In the genomic region with DNA sequence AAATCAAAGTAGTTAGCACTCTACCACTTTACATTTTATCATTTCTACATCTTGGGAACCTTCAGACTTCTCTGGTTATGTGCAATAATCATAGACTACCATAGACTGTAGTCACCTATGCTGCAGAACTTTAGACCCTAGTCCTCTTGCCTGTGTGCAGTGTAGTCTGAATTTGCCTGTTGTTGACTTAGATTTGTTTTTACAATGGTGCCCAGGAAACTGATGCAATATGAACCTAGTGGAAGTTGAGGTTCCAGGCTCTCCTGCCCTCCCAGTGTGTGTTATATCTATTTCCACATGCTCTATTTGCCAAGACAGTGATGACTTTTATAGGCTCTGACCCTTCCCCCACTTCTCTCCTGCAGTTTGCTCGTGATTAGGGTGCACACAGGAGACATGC, we compare ENCODE assay signal across 22 mouse cellular contexts.
DNase-seq lines count a peak whose midpoint lies in the region; ATAC-seq and TF ChIP-seq lines count a peak whose summit lies in the region.
"Had no signal": no experiment of that assay in that cellular context is flagged by ENCODE, and none has a peak within 500 bp of the region (broad histone marks: within the 10 kb centered on the region; RNA-seq: fewer than 3 reads in every experiment).

No protein-coding gene starts in this region.

- TF ChIP-seq CTCF in liver, adult 2 months (IDR thresholded peaks at IDR 0.05; ENCODE audit: low read depth, low read length), result no peak
- no peak for TF ChIP-seq CTCF in liver, embryonic 14.5 days (IDR thresholded peaks at IDR 0.05; ENCODE audit: low read depth)
- no peak for TF ChIP-seq CTCF in lung, postnatal 0 days (IDR thresholded peaks at IDR 0.05)
- TF ChIP-seq CTCF in gastrocnemius, adult 2 months (IDR thresholded peaks at IDR 0.05), result no peak

- H3K9me3 ChIP-seq in liver, embryonic 13.5 days (replicated peaks), result no peaks in the 10 kb centered on the region
- no peaks in the 10 kb centered on the region for H3K9me3 ChIP-seq in liver, embryonic 14.5 days (ENCODE audit: control insufficient read depth, low read length)
- H3K9me3 ChIP-seq in liver, embryonic 16.5 days (replicated peaks; ENCODE audit: control insufficient read depth, low read length), result no peaks in the 10 kb centered on the region
- no peaks in the 10 kb centered on the region for H3K9me3 ChIP-seq in lung, postnatal 0 days (ENCODE audit: low read length)
- H3K9me3 ChIP-seq: embryonic facial prominence, embryonic 10.5 days; embryonic facial prominence, embryonic 12.5 days; forebrain, embryonic 13.5 days; forebrain, embryonic 15.5 days had no signal

- no peak overlapping the region for H3K4me2 ChIP-seq in liver, embryonic 13.5 days
- H3K4me2 ChIP-seq in liver, embryonic 14.5 days (ENCODE audit: low read depth), result no peak overlapping the region
- H3K4me2 ChIP-seq in liver, embryonic 16.5 days (ENCODE audit: low read depth, low read length), result no peak overlapping the region
- H3K4me2 ChIP-seq in lung, postnatal 0 days (replicated peaks; ENCODE audit: low read depth, low read length), result no peak overlapping the region
- H3K4me2 ChIP-seq: embryonic facial prominence, embryonic 12.5 days; forebrain, embryonic 13.5 days; forebrain, embryonic 15.5 days had no signal

- no peaks in the 10 kb centered on the region for H3K79me2 ChIP-seq in liver, adult 2 months (ENCODE audit: control insufficient read depth, insufficient read depth, low read length)

- peak; percentile 55 for ATAC-seq in liver, embryonic 13.5 days (ENCODE audit: low read depth)
- ATAC-seq in liver, embryonic 14.5 days (ENCODE audit: insufficient read depth), result peak; percentile 45; the same call in 1 of the 2 replicates
- peak; percentile 82 for ATAC-seq in liver, embryonic 16.5 days (ENCODE audit: low read depth)
- ATAC-seq in lung, postnatal 0 days, result no peak
- ATAC-seq: forebrain, embryonic 13.5 days; forebrain, embryonic 15.5 days; forebrain, postnatal 0 days had no signal

- intact Hi-C loops in gastrocnemius, adult 2 months (cut with DNase I), result no loop called here

- no peak overlapping the region for H3K9ac ChIP-seq in liver, adult 2 months (ENCODE audit: low read depth, low read length)
- no peak overlapping the region for H3K9ac ChIP-seq in liver, embryonic 13.5 days
- H3K9ac ChIP-seq in liver, embryonic 14.5 days (replicated peaks), result no peak overlapping the region
- H3K9ac ChIP-seq in liver, embryonic 16.5 days (ENCODE audit: low read depth, low read length), result no peak overlapping the region
- H3K9ac ChIP-seq in lung, postnatal 0 days (replicated peaks; ENCODE audit: low read depth), result no peak overlapping the region
- H3K9ac ChIP-seq: embryonic facial prominence, embryonic 12.5 days; forebrain, embryonic 13.5 days; forebrain, embryonic 15.5 days; forebrain, postnatal 0 days had no signal

- WGBS in liver, adult 2 months, result 13% methylated on average over 1 of the region's 1 CpGs
- WGBS in liver, embryonic 13.5 days (ENCODE audit: insufficient replicate concordance), result 31% methylated on average over 1 of the region's 1 CpGs
- WGBS in liver, embryonic 14.5 days (ENCODE audit: insufficient replicate concordance), result 36% methylated on average over 1 of the region's 1 CpGs
- WGBS in liver, embryonic 16.5 days (ENCODE audit: insufficient replicate concordance), result 26% methylated on average over 1 of the region's 1 CpGs
- 33% methylated on average over 1 of the region's 1 CpGs for WGBS in lung, postnatal 0 days

- no peak overlapping the region for H3K4me3 ChIP-seq in liver, adult 2 months (ENCODE audit: insufficient read depth, low read depth, low read length)
- no peak overlapping the region for H3K4me3 ChIP-seq in liver, embryonic 13.5 days (replicated peaks)
- H3K4me3 ChIP-seq in liver, embryonic 14.5 days (ENCODE audit: insufficient read depth in 1 of 2, low read depth in 2 of 2, low read length in 2 of 2), result no peak overlapping the region
- H3K4me3 ChIP-seq in liver, embryonic 16.5 days (ENCODE audit: low read depth, low read length), result no peak overlapping the region
- H3K4me3 ChIP-seq in lung, postnatal 0 days (ENCODE audit: low read depth, low read length), result no peak overlapping the region
- no peak overlapping the region for H3K4me3 ChIP-seq in gastrocnemius, adult 2 months
- H3K4me3 ChIP-seq: embryonic facial prominence, embryonic 10.5 days; embryonic facial prominence, embryonic 12.5 days; forebrain, embryonic 13.5 days; forebrain, embryonic 15.5 days had no signal

- no peaks in the 10 kb centered on the region for H3K36me3 ChIP-seq in liver, adult 2 months (ENCODE audit: control insufficient read depth, insufficient read depth, low read length)
- H3K36me3 ChIP-seq in liver, embryonic 13.5 days, result no peaks in the 10 kb centered on the region
- H3K36me3 ChIP-seq in liver, embryonic 14.5 days (replicated peaks; ENCODE audit: control insufficient read depth, insufficient read depth, low read depth), result no peaks in the 10 kb centered on the region
- no peaks in the 10 kb centered on the region for H3K36me3 ChIP-seq in liver, embryonic 16.5 days (ENCODE audit: control insufficient read depth, insufficient read depth)
- H3K36me3 ChIP-seq in lung, postnatal 0 days (ENCODE audit: insufficient read depth, low read length), result no peaks in the 10 kb centered on the region
- H3K36me3 ChIP-seq: embryonic facial prominence, embryonic 10.5 days; embryonic facial prominence, embryonic 12.5 days; forebrain, embryonic 15.5 days had no signal

- H3K4me1 ChIP-seq in liver, adult 2 months (ENCODE audit: control insufficient read depth, insufficient read depth, low read length), result peaks cover 10% of the 10 kb centered on the region
- H3K4me1 ChIP-seq in liver, embryonic 13.5 days (replicated peaks), result no peaks in the 10 kb centered on the region
- H3K4me1 ChIP-seq in liver, embryonic 14.5 days (replicated peaks; ENCODE audit: control insufficient read depth in 2 of 2, insufficient read depth in 2 of 2, low read length in 1 of 2), result no peaks in the 10 kb centered on the region
- H3K4me1 ChIP-seq in liver, embryonic 16.5 days (ENCODE audit: control insufficient read depth, low read depth, low read length), result no peaks in the 10 kb centered on the region
- no peaks in the 10 kb centered on the region for H3K4me1 ChIP-seq in lung, postnatal 0 days (ENCODE audit: insufficient read depth, low read depth, low read length)
- H3K4me1 ChIP-seq: embryonic facial prominence, embryonic 10.5 days; embryonic facial prominence, embryonic 12.5 days; forebrain, embryonic 13.5 days; forebrain, embryonic 15.5 days had no signal

- TF ChIP-seq EP300 in liver, embryonic 14.5 days (IDR thresholded peaks at IDR 0.05; ENCODE audit: low read depth), result no peak
- TF ChIP-seq EP300 in lung, postnatal 0 days (IDR thresholded peaks at IDR 0.05), result no peak

- H3K27me3 ChIP-seq in liver, adult 2 months (ENCODE audit: control insufficient read depth, insufficient read depth, low read length), result peaks cover 2% of the 10 kb centered on the region; the same call in 1 of the 2 replicates
- no peaks in the 10 kb centered on the region for H3K27me3 ChIP-seq in liver, embryonic 13.5 days
- no peaks in the 10 kb centered on the region for H3K27me3 ChIP-seq in liver, embryonic 14.5 days (ENCODE audit: control insufficient read depth, insufficient read depth, low read length)
- H3K27me3 ChIP-seq in liver, embryonic 16.5 days (ENCODE audit: control insufficient read depth, insufficient read depth, low read depth, low read length), result no peaks in the 10 kb centered on the region
- H3K27me3 ChIP-seq in lung, postnatal 0 days (replicated peaks; ENCODE audit: insufficient read depth, low read length), result no peaks in the 10 kb centered on the region
- H3K27me3 ChIP-seq: embryonic facial prominence, embryonic 12.5 days; forebrain, embryonic 13.5 days; forebrain, embryonic 15.5 days had no signal

- peak; percentile 85 for DNase-seq in liver, adult 2 months (ENCODE audit: extremely low read depth, low read depth, low spot score)
- no peak for DNase-seq in liver
- no peak for DNase-seq in liver, embryonic 13.5 days
- no peak for DNase-seq in liver, embryonic 14.5 days (ENCODE audit: low read depth in 3 of 3, low spot score in 3 of 3)
- no peak for DNase-seq in cerebellum, postnatal 4 days (ENCODE audit: low spot score in 2 of 2)
- DNase-seq in lung, postnatal 0 days (ENCODE audit: low spot score), result no peak
- DNase-seq in gastrocnemius, adult 2 months, result no peak
- DNase-seq: adrenal gland, adult 2 months; adrenal gland, postnatal 10 days; adrenal gland, postnatal 36 days; cerebellum, adult 11 months; cerebellum, adult 18-20 months; cerebellum, adult 8-10 months; cerebellum, adult 9-11 months; cerebellum, postnatal 14 days; cerebellum, postnatal 36 days; forebrain, postnatal 0 days had no signal

- H3K27ac ChIP-seq in liver, adult 2 months (replicated peaks; ENCODE audit: insufficient read depth, low read depth, low read length), result no peak overlapping the region
- no peak overlapping the region for H3K27ac ChIP-seq in liver, embryonic 13.5 days
- H3K27ac ChIP-seq in liver, embryonic 14.5 days, result no peak overlapping the region
- peak overlapping the region; percentile 39 for H3K27ac ChIP-seq in liver, embryonic 16.5 days (ENCODE audit: low read length)
- H3K27ac ChIP-seq in lung, postnatal 0 days (ENCODE audit: low read length), result no peak overlapping the region
- H3K27ac ChIP-seq in gastrocnemius, adult 2 months, result no peak overlapping the region
- H3K27ac ChIP-seq: embryonic facial prominence, embryonic 10.5 days; embryonic facial prominence, embryonic 12.5 days; forebrain, embryonic 13.5 days; forebrain, embryonic 15.5 days had no signal

- no peak for TF ChIP-seq POLR2A in liver, adult 2 months (IDR thresholded peaks at IDR 0.05; ENCODE audit: extremely low read depth, insufficient read depth, low read length)
